Mouse (Mus musculus): ENCODE data around the gene Nelfb.

The Nelfb gene

DNA sequence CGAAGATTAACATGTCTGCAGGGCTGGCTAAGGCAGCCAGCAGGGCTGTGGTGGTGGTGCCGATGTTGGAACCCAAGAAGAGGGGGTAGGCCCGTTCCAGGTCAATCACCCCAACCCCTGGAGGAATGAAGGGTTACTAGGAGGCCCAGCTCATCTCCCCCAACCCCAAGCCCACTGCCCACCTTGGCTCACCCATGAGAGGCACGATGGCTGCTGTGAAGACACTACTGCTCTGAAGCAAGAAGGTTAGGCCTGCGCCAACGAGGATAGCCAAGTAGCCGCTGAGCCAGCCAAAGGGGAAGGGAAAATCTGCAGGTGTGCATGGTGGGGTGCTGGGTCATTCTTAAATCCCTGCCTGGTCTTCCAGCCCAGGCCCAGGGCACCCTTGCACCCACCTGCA lies 19.3 kb upstream of the Nelfb start:
- no peak for DNase-seq (ENCODE audit: low spot score)

DNA sequence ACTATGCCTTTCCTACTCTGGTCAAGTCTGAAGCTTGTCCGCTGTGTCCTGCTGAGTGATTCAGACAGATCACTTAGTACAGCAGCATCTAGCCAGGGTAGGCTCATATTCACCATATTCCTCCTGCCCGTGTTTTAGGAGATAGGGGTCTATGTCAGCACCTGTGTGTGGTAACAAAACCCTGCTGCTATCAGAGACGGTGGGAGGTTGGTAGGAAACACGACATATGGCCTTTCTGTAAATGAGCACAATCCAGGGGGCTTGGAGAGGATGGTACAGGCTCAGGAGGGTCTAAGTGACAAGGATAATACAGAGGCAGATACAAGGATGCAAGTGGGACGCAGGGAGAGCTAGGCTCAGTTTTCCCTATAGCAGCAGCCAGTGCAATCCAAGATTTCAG lies 18.3 kb upstream of the Nelfb start:
- no peak for DNase-seq (ENCODE audit: low spot score)

DNA sequence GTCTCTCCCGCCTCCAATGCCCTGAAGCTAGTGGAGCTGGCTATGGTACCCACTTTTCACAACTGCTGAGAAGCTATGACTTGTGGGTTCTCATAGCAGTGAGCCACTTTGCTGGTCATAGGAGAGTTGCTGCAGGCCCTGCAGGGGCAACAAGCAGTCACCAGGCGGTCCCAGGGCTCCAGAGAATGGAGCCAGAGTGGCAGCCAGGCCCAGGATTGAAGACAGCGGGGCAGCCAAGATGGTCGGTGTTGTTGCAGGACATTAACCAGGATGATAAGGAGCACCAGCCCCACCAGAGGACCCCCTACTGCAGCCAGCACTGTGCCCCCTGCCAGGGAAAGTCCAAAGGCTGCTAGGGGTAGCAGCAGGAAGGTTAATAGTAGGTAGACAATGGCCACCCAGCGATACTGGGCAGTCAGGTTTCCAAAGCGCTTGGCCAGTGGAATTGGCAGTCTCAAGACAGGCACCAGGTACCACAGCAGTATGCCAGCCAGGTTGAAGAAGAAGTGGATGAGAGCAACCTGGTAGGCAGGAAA lies 17.8 kb upstream of the Nelfb start:
- no peak for DNase-seq (ENCODE audit: low spot score)

DNA sequence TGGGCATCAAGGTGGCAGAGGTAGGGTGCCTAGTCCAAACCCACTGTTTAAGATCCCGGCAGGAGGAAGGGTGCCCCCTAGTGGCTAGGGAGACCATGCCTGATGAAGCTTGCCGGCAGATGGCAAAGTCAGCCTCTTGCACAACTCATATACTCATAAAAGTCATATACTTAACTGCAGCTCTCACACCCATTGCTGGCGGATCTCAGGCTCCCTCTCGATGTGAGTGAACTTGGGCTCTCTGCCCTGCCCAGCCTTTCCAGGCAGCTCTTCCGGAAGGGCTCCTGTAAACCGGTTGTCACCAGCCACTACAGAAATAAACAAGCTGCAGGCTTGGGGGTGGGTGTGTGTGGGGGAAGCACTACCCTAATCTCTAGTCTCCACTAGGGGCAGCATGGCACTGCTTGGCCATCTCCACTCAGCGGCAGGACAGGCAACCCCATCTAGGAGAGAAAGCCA lies 17.2 kb upstream of the Nelfb start:
- peak; percentile 92 for DNase-seq (ENCODE audit: low spot score)

DNA sequence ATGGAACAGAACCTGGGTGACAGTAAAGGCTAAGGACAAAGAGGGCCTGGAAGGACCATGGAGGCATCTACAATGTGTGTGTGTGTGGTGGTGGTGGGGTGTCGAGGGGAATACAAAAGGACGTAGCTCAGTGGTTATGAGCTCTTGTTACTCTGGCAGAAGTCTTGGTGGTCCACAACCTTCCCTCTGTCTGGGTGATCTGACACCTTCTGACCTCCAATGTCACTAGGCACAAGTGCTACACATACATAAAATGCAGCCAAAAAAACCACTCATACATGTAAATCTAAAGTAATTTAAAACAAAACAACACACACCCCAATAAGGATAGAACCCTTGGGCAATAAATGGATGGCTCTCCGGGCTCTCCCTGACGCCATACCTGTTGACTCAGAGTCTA lies 16.1 kb upstream of the Nelfb start:
- no peak for DNase-seq (ENCODE audit: low spot score)

DNA sequence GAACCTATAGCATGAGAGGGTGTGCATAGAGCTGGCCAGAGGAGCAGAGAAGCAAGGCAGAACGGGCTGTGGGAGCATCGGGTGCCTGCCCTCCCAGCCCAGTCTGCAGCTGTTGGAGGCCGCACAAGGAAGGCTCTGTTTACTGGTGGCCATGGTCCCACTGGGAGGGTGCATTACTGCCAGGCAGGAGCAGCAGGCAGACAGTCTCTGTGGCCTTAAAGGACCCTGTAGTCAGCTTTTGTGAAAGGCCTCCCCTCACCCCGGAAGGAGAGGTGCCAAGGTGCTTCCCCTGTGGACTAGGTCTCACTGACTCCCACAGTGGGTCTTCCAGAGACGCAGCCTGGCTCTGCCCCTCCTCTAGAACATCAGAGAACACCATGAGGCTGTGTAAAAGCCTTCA lies 15.6 kb upstream of the Nelfb start:
- DNase-seq (ENCODE audit: low spot score) = peak; percentile 62

DNA sequence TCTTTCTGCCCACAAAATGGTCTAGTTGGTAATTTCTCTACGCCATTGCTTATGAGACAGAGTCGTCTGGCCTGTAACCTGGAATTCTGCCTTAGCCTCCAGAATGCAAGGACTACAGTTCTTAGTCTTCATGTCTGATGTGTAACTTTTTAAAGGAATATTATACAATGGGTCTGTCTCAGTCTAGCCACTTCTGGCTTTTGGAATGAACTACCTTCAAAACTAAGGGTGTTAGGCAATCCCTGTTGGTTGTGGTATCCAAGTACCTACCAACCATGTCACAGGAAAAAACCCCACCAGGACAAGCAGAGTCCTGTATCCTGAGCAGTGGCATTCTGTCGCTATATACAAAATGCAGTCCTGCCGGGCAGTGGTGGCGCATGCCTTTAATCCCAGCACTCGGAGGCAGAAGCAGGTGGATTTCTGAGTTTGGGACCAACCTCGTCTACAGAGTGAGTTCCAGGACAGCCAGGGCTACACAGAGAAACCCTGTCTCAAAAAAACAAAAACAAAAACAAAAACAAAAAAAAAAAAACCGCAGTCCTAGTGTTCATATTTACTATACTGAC lies 14.6 kb upstream of the Nelfb start:
- DNase-seq (ENCODE audit: low spot score) = no peak

DNA sequence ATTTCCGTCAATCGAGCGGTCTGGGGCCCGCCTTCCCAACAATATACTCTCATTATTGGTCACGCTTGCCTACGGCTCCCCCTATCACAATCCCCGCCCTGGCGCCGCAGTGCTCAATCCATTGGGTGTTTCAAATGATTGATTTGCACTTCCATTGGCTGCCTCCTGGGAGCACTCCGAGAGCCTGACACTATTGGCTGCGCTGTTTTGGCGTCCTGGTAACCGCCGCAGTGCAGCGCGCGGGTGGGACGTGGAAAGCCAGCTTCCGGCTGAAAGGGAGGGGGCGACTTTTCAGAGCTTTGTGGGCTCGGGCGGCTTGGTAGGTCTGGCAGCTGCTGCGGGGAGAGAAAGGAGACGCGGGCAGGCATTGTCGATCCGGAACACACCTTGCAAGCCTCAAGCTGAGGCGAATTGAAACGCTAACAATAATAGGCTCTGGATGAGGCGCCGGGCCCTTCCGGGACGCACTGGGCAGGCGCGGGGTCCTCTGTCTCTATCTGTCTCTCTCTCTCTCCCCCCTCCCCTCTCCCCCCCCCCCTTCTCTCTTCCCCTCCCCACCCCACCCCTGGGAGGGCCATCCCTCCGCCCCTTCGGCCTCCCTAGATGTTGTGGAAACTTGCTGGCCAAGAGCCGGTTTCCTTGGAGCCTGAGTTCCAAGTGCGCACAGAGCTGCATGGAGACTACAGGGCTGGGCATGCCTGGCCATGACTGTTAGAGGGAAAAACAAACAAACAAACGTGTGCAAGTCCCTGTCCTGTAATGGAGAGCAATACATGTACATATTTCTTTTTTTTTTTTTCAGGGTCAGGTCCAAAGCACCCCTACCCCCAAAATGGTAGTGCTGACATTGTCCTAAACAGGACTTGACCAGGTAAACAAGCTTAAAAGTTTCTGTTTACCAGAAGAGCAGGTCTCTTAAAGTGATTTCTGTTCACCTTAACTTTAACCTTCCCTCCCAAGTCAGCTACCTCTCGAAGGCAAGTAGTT lies 13.8 kb upstream of the Nelfb start:
- peak; percentile 99 for DNase-seq (ENCODE audit: low spot score)

DNA sequence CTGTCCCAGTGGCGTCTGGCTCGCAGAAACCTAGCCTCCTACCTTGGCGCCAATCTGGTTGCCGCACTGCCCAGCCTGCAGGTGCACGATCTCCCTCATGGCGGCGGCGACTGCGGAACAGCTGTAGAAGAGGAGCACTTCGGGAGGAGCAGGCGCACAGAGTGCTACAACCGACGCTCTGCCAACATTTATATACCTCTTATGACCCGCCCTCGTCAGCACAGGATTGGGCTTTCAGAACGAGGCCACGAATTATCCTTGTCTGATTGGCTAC lies 13.1 kb upstream of the Nelfb start, which contains the start of gene Tubb4b:
TSS of gene Tubb4b (minus strand) at position 211 of the 274 bp plus-strand sequence.
- no peak for DNase-seq (ENCODE audit: low spot score)

DNA sequence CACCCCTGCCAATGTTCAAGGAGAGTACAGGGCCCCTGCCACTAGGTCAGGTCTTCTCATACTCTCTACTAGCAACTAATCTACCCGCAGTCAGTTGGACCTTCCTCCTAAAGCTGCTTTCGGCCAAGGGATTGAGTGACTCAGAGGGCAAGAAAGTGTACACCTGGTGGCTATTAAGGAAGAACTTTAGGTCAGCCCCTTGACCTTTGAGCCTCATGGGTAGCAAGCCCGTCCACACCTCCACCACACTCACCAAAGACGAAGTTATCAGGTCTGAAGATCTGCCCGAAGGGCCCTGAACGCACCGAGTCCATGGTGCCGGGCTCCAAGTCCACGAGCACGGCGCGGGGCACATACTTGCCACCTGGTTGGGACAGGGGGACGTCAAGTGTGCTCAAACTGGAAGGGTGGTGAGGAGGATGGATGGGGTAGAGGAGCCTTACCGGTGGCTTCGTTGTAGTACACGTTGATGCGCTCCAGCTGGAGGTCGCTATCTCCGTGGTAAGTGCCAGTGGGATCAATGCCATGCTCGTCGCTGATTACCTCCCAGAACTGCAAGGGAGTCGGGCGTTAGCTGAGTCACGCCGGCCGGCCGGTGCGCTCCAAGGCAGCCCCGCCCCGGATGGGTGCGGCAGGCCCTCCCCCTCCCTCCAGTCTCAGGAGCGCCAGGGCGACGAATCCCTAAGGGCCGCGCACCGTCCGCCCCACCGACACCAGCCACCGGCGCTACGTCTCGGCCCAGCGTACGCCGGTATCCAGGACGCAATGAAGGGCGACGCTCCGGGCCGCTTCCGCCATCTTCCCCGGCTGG lies 12.6 kb upstream of the Nelfb start:
- DNase-seq (ENCODE audit: low spot score) = peak; percentile 67

DNA sequence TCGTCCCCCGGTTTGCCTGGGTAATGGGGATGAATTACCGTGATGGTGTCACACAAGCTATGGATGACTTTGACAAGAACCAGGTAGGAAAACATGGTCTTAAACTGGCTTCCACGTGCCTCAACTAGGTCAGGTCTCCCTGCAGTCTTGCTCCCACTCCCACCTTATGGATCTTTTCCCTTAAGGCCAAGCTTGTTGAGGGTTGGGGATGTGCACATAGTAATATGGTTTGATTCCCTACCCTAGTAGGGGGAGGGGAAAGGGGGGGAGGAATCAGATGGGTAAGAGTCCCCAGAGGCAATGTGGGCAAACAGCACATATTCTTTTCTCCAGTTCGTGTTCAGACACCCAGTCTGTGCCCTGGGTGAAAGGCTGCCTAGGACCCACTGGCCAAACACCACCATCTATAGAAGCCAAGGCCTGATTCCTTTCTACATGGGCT lies 10.1 kb upstream of the Nelfb start:
- no peak for DNase-seq (ENCODE audit: low spot score)

DNA sequence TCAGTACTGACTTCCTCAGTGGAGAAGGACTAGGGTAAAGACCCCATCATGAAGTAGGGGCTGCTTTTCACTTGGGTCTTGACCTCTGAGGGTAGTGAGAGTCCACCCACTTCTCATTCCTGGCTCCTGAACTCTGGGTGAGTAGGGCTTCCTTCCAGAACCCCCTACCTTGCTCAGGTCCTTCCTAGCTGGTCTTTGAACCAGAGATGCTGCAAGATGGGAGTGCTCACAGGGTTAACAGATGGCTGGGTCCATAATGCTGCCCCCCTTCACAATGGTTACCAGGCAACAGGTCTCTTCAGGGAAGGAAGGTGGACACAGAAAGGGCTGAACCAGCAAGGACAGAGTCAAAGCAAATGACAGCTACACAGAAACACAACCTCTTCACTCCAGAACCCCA lies 7.2 kb upstream of the Nelfb start, which contains the start of gene Fam166a:
TSS of gene Fam166a (plus strand) at position 301 of the 400 bp plus-strand sequence.
- DNase-seq (ENCODE audit: low spot score) = no peak

DNA sequence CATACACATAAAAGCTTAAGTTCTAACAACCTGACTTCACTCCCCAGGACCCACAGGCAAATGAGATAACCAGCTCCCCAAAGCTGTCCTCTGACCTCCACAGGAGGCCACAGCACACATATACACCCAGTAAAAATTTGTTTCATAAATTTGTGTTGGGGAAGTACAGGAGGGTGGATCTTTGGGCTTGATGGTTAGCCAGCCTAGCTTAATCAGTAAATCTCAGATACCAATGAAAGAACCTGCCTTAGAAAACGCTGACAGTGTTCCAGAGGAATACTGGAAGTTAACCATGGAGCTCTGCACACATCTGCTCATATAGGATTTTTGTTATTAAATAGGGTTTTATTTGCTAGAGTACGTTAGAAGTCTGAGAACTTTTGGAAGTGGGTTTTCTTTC lies 6.4 kb upstream of the Nelfb start:
- no peak for DNase-seq (ENCODE audit: low spot score)

DNA sequence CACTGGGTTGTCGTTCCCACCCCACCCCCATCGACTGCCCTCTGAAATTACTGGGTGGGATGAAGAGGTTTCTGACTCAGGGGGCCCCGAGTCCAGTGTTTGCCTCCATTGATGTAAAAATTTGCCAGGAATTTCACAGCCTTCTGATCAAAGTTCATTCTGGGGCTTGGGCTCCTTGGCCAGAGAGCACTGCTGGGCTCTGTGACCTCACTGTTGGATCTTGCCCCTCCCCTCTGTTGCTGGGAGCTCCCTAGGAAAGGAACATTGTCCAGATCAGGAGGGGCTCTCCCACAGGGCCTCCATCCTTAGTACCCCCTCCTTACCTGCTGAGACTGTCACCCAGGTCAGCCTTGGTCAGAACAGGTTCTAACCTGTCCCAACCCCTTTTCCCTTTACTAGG lies 3.2 kb upstream of the Nelfb start, which contains the start of gene Stpg3:
TSS of gene Stpg3 (minus strand) at position 194 of the 400 bp plus-strand sequence.
- no peak for DNase-seq (ENCODE audit: low spot score)

DNA sequence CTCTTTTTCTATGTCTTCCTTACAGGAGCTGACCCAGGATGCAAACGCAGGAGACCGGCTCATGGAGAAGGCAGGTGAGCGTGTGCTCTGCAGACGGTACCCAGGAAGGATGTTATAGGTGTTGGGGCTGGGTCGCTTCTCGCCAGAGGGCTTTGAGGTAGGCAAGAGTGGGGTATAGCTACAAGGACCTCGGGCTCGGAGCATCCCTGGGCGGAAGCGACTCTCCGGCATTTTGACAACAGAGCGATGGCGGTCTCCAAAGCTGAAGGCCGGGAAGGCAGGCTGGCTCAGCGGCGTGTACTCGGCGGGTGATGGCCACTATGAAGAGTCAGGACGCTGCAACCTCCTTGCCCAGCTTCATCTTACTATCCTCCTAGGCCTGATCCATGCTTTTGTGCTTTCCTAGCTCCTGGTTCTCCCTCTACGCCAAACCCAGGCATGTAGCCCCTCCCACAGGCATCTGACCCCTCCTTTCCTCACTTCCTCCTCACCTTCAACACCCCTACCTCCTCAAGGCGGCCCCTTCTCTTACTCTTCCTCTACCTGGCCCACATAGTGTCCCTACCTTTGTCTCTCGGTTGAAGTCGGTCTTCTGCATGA lies 2.1 kb upstream of the Nelfb start:
- DNase-seq (ENCODE audit: low spot score) = no peak

DNA sequence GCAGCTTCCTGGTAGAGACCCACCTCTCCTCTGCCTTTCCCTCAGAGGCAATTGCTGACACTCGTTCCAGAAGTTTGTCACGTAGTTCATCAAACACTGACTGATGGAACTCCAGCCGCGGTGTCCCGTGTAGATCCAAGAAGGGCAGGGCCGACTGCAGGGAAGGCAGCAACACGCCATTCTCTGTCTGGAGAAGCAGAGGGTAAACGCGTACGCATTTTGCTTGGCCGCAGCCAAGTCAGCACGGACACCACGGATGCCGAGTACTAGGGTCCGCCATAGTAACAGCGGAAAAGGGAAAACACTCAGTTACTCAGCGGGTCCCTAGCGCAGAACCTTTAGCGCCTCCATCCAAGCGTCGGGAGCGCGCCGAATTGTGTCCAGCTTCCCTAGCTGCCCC lies 603 bp downstream of the Nelfb start:
- no peak for DNase-seq (ENCODE audit: low spot score)

DNA sequence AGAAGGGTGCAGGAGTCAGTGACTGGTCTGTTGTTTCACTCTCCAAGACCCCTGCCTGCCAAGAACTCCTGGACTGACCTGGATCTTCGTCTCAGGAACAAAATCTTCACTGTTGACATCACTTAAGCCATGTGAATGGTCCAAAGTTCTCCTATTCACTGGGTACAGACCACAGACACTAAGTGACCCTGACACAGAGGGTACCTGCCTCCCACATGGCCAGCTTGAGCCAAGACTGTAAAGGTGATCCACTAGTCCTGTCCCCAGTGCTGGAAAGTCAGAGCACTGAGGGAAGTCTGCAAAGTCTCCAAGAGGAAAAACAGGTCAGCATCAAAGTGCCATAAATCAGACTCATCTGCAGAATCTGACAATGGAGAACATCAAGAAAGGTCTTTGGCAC lies 3.7 kb downstream of the Nelfb start:
- no peak for DNase-seq (ENCODE audit: low spot score)

DNA sequence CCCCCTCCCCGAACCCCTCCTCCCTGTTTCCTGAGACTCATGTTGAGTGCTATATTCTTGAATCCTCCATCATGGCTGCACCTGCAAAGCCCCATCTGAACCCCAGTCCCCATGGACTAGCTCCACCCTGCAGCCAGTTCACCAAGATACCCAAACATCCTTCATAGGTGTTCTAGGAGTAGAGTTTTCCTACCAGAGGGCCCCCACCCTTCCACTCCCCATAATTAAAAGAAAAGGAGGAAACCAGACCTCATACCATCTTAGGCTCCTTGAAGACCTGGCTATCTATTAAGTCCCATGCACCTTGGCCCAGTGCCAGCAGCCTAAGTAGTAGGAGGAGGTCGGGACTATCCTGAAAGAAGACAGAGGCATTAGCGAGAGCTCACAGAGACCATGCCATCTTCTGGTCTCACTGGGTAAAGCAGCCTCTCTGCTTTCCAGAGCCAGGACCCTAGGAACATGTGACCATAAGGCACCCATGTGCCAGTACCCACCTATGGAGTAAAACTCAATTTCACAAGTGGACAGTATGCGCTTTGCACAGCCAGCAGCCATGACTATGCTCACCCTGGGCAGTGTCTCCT lies 7.6 kb downstream of the Nelfb start:
- DNase-seq (ENCODE audit: low spot score) = no peak

DNA sequence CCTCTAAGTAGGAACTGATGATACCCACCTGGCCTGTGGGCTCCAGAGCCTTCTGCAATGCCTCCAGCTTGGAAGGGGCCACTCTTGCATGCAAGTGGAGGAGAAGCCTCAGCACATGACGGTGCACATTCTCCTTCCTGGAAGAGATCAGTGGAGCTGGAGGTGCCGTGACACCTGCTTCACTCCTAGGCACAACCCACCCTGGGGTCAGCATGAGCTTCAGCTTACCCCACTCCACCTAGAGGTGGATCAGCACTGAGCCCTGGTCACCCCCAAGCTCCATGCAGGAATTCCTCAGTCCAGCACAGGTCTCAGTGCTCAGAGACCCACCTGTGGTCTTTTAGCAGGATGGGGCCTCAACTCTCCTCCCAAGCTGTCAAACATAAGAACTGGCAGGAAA lies 10.7 kb downstream of the Nelfb start:
- no peak for DNase-seq (ENCODE audit: low spot score)

DNA sequence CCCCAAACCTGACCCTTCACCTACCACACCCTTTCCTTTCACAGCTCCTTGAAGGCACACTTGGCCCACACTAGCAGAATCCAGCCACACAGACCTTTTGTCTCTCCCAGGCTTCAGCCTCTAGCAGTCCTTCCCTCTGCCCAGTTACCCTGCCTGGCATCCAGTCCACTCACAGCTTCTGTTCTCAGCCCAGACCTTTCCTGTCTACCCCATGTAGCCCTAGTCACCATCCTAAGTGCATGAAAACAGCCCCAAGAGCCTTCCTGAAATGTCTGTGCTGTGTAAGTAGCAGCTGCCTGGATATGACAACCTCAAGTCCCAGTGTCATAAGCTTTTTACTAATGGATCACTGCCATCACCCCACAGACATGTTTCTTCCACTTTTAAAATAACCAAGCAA lies 13.3 kb downstream of the Nelfb start:
- DNase-seq (ENCODE audit: low spot score) = peak; percentile 70

DNA sequence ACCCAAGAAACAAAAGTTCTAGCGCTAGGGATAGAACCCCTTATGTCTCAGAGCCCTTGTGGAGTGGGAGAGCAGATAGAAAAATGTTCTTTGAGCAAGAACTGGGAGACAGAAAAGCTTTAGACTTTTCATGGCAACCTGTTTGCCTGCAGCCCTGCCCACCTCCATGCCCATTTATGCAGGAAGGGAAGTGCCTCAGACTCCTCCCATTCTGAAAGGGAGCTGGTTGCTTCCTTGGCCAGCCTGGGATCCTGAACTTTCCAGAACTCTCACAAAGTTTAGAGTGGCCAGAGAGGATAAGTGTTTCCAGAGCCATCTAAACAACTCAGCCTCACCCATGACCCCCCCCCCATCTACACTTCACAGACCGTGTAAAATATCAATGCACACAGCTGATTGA lies 14.1 kb downstream of the Nelfb start:
- peak; percentile 71 for DNase-seq (ENCODE audit: low spot score)

Measured in adipocyte (in vitro differentiated cells).